Comparison of ENCODE assay signal across 8 mouse cellular contexts in genomic region chr16:3871815-3872214, GRCm38 (mm10). TPM values are rescaled to one million over a fixed set of nuclear protein-coding genes. Genes with fewer than 3 reads are reported as not detected.
DNase-seq lines count a peak whose midpoint lies in the region; ATAC-seq and TF ChIP-seq lines count a peak whose summit lies in the region.

No protein-coding gene starts in this region.

- DNase-seq in liver, adult 2 months (ENCODE audit: extremely low read depth, low read depth, low spot score) = no peak
- DNase-seq in liver = no peak
- DNase-seq in embryonic facial prominence, embryonic 14.5 days (ENCODE audit: low spot score) = no peak
- no peak for DNase-seq in limb, embryonic 11.5 days (ENCODE audit: low spot score)
- no peak for DNase-seq in spleen, postnatal 4 days (ENCODE audit: low spot score in 2 of 2)
- no peak for DNase-seq in cerebellum, postnatal 36 days
- no peak for DNase-seq in gastrocnemius, adult 8-10 months (ENCODE audit: low spot score in 2 of 2)

- peak overlapping the region; percentile 43 for H3K9ac ChIP-seq in liver, adult 2 months (ENCODE audit: low read depth, low read length)
- peak overlapping the region; percentile 63 for H3K9ac ChIP-seq in embryonic facial prominence, embryonic 14.5 days (ENCODE audit: low read depth, low read length)
- H3K9ac ChIP-seq in limb, embryonic 11.5 days (ENCODE audit: low read length) = peak overlapping the region; percentile 43
- H3K9ac ChIP-seq in neural tube, embryonic 13.5 days = peak overlapping the region; percentile 76

- H3K27me3 ChIP-seq in liver, adult 2 months (ENCODE audit: control insufficient read depth, insufficient read depth, low read length) = no peaks in the 10 kb centered on the region
- H3K27me3 ChIP-seq in embryonic facial prominence, embryonic 14.5 days (replicated peaks; ENCODE audit: control insufficient read depth, insufficient read depth, low read length) = no peaks in the 10 kb centered on the region
- H3K27me3 ChIP-seq in limb, embryonic 11.5 days (ENCODE audit: control insufficient read depth, insufficient read depth, low read length) = no peaks in the 10 kb centered on the region
- no peaks in the 10 kb centered on the region for H3K27me3 ChIP-seq in neural tube, embryonic 13.5 days

- peak overlapping the region; percentile 79 for H3K4me2 ChIP-seq in embryonic facial prominence, embryonic 14.5 days (ENCODE audit: low read depth, low read length)
- H3K4me2 ChIP-seq in limb, embryonic 11.5 days (ENCODE audit: low read depth, severe bottlenecking) = peak overlapping the region; percentile 50
- H3K4me2 ChIP-seq in neural tube, embryonic 13.5 days = peak overlapping the region; percentile 91

- 5% methylated on average over 16 of the region's 16 CpGs for WGBS in liver, adult 2 months
- 3% methylated on average over 16 of the region's 16 CpGs for WGBS in embryonic facial prominence, embryonic 14.5 days
- WGBS in limb, embryonic 11.5 days = under 1% methylated on average over 16 of the region's 16 CpGs
- WGBS in neural tube, embryonic 13.5 days = 1% methylated on average over 16 of the region's 16 CpGs

- H3K36me3 ChIP-seq in liver, adult 2 months (ENCODE audit: control insufficient read depth, insufficient read depth, low read length) = peaks cover 2% of the 10 kb centered on the region; the same call in 1 of the 2 replicates
- H3K36me3 ChIP-seq in embryonic facial prominence, embryonic 14.5 days (ENCODE audit: control insufficient read depth, insufficient read depth, low read length) = peaks cover 11% of the 10 kb centered on the region
- no peaks in the 10 kb centered on the region for H3K36me3 ChIP-seq in limb, embryonic 11.5 days (ENCODE audit: control insufficient read depth, insufficient read depth, low read length)
- H3K36me3 ChIP-seq in neural tube, embryonic 13.5 days = peaks cover 29% of the 10 kb centered on the region

- H3K79me2 ChIP-seq in liver, adult 2 months (ENCODE audit: control insufficient read depth, insufficient read depth, low read length) = peaks cover 3% of the 10 kb centered on the region; the same call in 1 of the 2 replicates

- TF ChIP-seq POLR2A in liver, adult 2 months (IDR thresholded peaks at IDR 0.05; ENCODE audit: extremely low read depth, insufficient read depth, low read length) = no peak

- ATAC-seq in embryonic facial prominence, embryonic 14.5 days (ENCODE audit: low read depth) = peak; percentile 9; the same call in 1 of the 2 replicates
- peak; percentile 9; the same call in 1 of the 2 replicates for ATAC-seq in limb, embryonic 11.5 days (ENCODE audit: insufficient number of reproducible peaks, low FRiP score, low TSS enrichment, low read depth)
- peak; percentile 16; the same call in 1 of the 2 replicates for ATAC-seq in neural tube, embryonic 13.5 days (ENCODE audit: low read depth)

- H3K27ac ChIP-seq in liver, adult 2 months (replicated peaks; ENCODE audit: insufficient read depth, low read depth, low read length) = peak overlapping the region; percentile 9; the same call in 1 of the 2 replicates
- no peak overlapping the region for H3K27ac ChIP-seq in embryonic facial prominence, embryonic 14.5 days (replicated peaks; ENCODE audit: low read depth, low read length)
- no peak overlapping the region for H3K27ac ChIP-seq in limb, embryonic 11.5 days (replicated peaks; ENCODE audit: low read depth, low read length)
- H3K27ac ChIP-seq in neural tube, embryonic 13.5 days (replicated peaks) = 0 out of 2 replicates have a peak overlapping the region, but pooled peaks have one; percentile 30

- TF ChIP-seq CTCF in liver, adult 2 months (IDR thresholded peaks at IDR 0.05; ENCODE audit: low read depth, low read length) = no peak

- no peaks in the 10 kb centered on the region for H3K9me3 ChIP-seq in embryonic facial prominence, embryonic 14.5 days (ENCODE audit: control insufficient read depth, low read length)
- H3K9me3 ChIP-seq in limb, embryonic 11.5 days (ENCODE audit: control insufficient read depth, low read length) = no peaks in the 10 kb centered on the region
- no peaks in the 10 kb centered on the region for H3K9me3 ChIP-seq in neural tube, embryonic 13.5 days

- peaks cover 3% of the 10 kb centered on the region; the same call in 1 of the 2 replicates for H3K4me1 ChIP-seq in liver, adult 2 months (ENCODE audit: control insufficient read depth, insufficient read depth, low read length)
- H3K4me1 ChIP-seq in embryonic facial prominence, embryonic 14.5 days (ENCODE audit: control insufficient read depth, insufficient read depth, low read length) = peaks cover 12% of the 10 kb centered on the region; the same call in 1 of the 2 replicates
- H3K4me1 ChIP-seq in limb, embryonic 11.5 days (ENCODE audit: control insufficient read depth, insufficient read depth, low read length) = no peaks in the 10 kb centered on the region; the same call in 1 of the 2 replicates
- peaks cover 22% of the 10 kb centered on the region for H3K4me1 ChIP-seq in neural tube, embryonic 13.5 days (replicated peaks)

- H3K4me3 ChIP-seq in liver, adult 2 months (ENCODE audit: insufficient read depth, low read depth, low read length) = peak overlapping the region; percentile 70
- peak overlapping the region; percentile 63 for H3K4me3 ChIP-seq in embryonic facial prominence, embryonic 14.5 days (ENCODE audit: low read depth, low read length)
- H3K4me3 ChIP-seq in limb, embryonic 11.5 days (ENCODE audit: low read depth, low read length) = peak overlapping the region; percentile 30
- peak overlapping the region; percentile 56 for H3K4me3 ChIP-seq in neural tube, embryonic 13.5 days

RNA-seq across cellular contexts. Expression of gene Naa60, which starts 0.4 kb away (rescaled TPM):
- 32.0 and 43.4 TPM in 2 replicates for total RNA-seq in liver, adult 2 months (2014; rRNA removed)
- polyA plus RNA-seq in liver, adult 2 months (2012; rRNA removed) = 83.0 and 88.5 TPM in 2 replicates
- polyA plus RNA-seq in embryonic facial prominence, embryonic 14.5 days (2014; fragmentation: Nextera tagmentation; extraction: Ambion mirVana) = 55.4 and 58.2 TPM in 2 replicates
- 54.6 and 60.1 TPM in 2 replicates for polyA plus RNA-seq in limb, embryonic 11.5 days (2014; fragmentation: Nextera tagmentation; extraction: Ambion mirVana)
- polyA plus RNA-seq in neural tube, embryonic 13.5 days (2015; fragmentation: Nextera tagmentation; extraction: Ambion mirVana) = 81.9 and 85.0 TPM in 2 replicates
- total RNA-seq in gastrocnemius, adult 8-10 months (2022) = 10 to 100 TPM; 35.2 to 54.2 (median 42.0) TPM

RNA-seq across cellular contexts. Expression of gene Zfp597, which starts 12.5 kb away (rescaled TPM):
- 8.5 and 10.1 TPM in 2 replicates for total RNA-seq in liver, adult 2 months (2014; rRNA removed)
- polyA plus RNA-seq in liver, adult 2 months (2012; rRNA removed) = 1.6 and 2.1 TPM in 2 replicates
- polyA plus RNA-seq in embryonic facial prominence, embryonic 14.5 days (2014; fragmentation: Nextera tagmentation; extraction: Ambion mirVana) = 7.2 and 8.1 TPM in 2 replicates
- polyA plus RNA-seq in limb, embryonic 11.5 days (2014; fragmentation: Nextera tagmentation; extraction: Ambion mirVana) = 4.5 and 6.1 TPM in 2 replicates
- 11.2 and 12.5 TPM in 2 replicates for polyA plus RNA-seq in neural tube, embryonic 13.5 days (2015; fragmentation: Nextera tagmentation; extraction: Ambion mirVana)
- total RNA-seq in gastrocnemius, adult 8-10 months (2022) = 1 to 10 TPM; 6.5 to 9.3 (median 7.1) TPM

RNA-seq across cellular contexts. Expression of gene Gm20695, which starts 12.6 kb away (rescaled TPM):
- 0.40 and 0.46 TPM in 2 replicates for total RNA-seq in liver, adult 2 months (2014; rRNA removed)
- 0.13 and 0.19 TPM in 2 replicates for polyA plus RNA-seq in liver, adult 2 months (2012; rRNA removed)
- 3.0 and 3.7 TPM in 2 replicates for polyA plus RNA-seq in embryonic facial prominence, embryonic 14.5 days (2014; fragmentation: Nextera tagmentation; extraction: Ambion mirVana)
- polyA plus RNA-seq in limb, embryonic 11.5 days (2014; fragmentation: Nextera tagmentation; extraction: Ambion mirVana) = 1.8 and 3.7 TPM in 2 replicates
- polyA plus RNA-seq in neural tube, embryonic 13.5 days (2015; fragmentation: Nextera tagmentation; extraction: Ambion mirVana) = 1.9 and 3.1 TPM in 2 replicates
- under 1 TPM in 1 of 4 experiments, not detected in 3; 0.65 TPM for total RNA-seq in gastrocnemius, adult 8-10 months (2022)

RNA-seq across cellular contexts. Expression of gene Zfp174, which starts 24.7 kb away (rescaled TPM):
- total RNA-seq in liver, adult 2 months (2014; rRNA removed) = 1.3 and 1.5 TPM in 2 replicates
- 0.71 and 0.73 TPM in 2 replicates for polyA plus RNA-seq in liver, adult 2 months (2012; rRNA removed)
- polyA plus RNA-seq in embryonic facial prominence, embryonic 14.5 days (2014; fragmentation: Nextera tagmentation; extraction: Ambion mirVana) = 0.83 and 1.2 TPM in 2 replicates
- polyA plus RNA-seq in limb, embryonic 11.5 days (2014; fragmentation: Nextera tagmentation; extraction: Ambion mirVana) = 1.1 and 1.4 TPM in 2 replicates
- polyA plus RNA-seq in neural tube, embryonic 13.5 days (2015; fragmentation: Nextera tagmentation; extraction: Ambion mirVana) = 1.7 and 2.2 TPM in 2 replicates
- total RNA-seq in gastrocnemius, adult 8-10 months (2022) = 1 to 10 TPM; 1.5 to 2.0 (median 1.7) TPM

RNA-seq across cellular contexts. Expression of gene 1700037C18Rik, which starts 36.7 kb away (rescaled TPM):
- total RNA-seq in liver, adult 2 months (2014; rRNA removed) = 0.40 and 0.46 TPM in 2 replicates
- polyA plus RNA-seq in liver, adult 2 months (2012; rRNA removed) = 1.4 and 1.5 TPM in 2 replicates
- 7.9 and 8.1 TPM in 2 replicates for polyA plus RNA-seq in embryonic facial prominence, embryonic 14.5 days (2014; fragmentation: Nextera tagmentation; extraction: Ambion mirVana)
- 4.1 and 5.1 TPM in 2 replicates for polyA plus RNA-seq in limb, embryonic 11.5 days (2014; fragmentation: Nextera tagmentation; extraction: Ambion mirVana)
- 10.5 and 11.5 TPM in 2 replicates for polyA plus RNA-seq in neural tube, embryonic 13.5 days (2015; fragmentation: Nextera tagmentation; extraction: Ambion mirVana)
- 1 to 10 TPM; 2.4 to 3.0 (median 2.6) TPM for total RNA-seq in gastrocnemius, adult 8-10 months (2022)

Comparison
In these comparisons a context has a peak if more than half of its experiments do, and no peak if none do; other contexts are left out.
1. H3K27ac ChIP-seq: peak in liver, adult 2 months (single experiment) and neural tube, embryonic 13.5 days (single experiment); none in embryonic facial prominence, embryonic 14.5 days (single experiment) and limb, embryonic 11.5 days (single experiment).
2. Peak in every context shown above with its lines, with median percentiles within 50 percentile points of each other: H3K4me3 ChIP-seq, H3K9ac ChIP-seq, ATAC-seq and H3K4me2 ChIP-seq.